Mouse (Mus musculus): Measurements from ENCODE around the gene Epb41l5.

DNA sequence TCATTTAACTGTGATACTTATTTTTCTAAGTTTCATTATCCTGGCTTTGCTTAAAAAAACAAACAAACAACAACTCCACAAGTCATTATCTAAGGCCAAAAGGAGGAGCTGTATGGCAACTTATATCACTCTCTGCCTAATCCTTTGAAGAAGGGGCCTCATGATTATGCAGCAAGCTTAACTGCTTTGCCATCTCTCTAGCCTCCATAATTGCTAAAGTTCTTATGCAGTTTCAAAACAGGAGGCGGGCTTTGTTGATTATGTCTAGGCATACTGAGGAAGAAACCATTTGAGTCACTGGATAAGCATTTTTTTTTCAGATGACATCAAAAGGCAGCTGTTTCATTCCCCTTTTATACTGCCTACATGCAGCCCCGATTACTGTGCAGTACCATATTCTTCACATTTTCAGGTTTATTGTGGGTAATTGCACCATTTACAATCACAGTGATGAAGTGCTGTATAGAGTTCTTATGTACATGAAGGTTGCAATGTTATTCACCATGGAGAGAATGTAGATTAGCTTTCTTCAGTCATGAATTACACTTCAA, 32.9 kb upstream of the Epb41l5 start:
- no peak for TF ChIP-seq EP300 (IDR thresholded peaks at IDR 0.05; ENCODE audit: low read depth)
- no peak for TF ChIP-seq CTCF (IDR thresholded peaks at IDR 0.05; ENCODE audit: low read depth)

All from liver, embryonic 14.5 days (tissue).